Mouse (Mus musculus) forebrain, embryonic 16.5 days (tissue): ENCODE measurements at regions not wholly inside any gene's neighbourhood (a gene's known extent, or its start where the extent isn't known, plus 50 kb on each side); places are given as distances from the start of the nearest gene placed in this dataset.
A peak's percentile ranks its signal among the peaks of the same experiment; 100 is the strongest.

Experiments used
- ATAC-seq: fragments of 200-750 bp; cut with Nextera tagmentation; 2 replicates; pipeline ENCODE4 v1.8.0; 2017; ENCODE audit warnings: mild to moderate bottlenecking, moderate library complexity
- H3K27ac ChIP-seq: fragments of 300-500 bp; sonication (generic); 2 replicates; pipeline ENCODE4 v1.5.1; 2014; ENCODE audit warnings: low read length, control low read depth
- H3K27me3 ChIP-seq: fragments of 300-500 bp; sonication (generic); replicated peaks from 2 replicates; pipeline ENCODE4 v1.6.1; 2014; ENCODE audit warnings: low read length; ENCODE audit not compliant: control insufficient read depth, insufficient read depth
- H3K36me3 ChIP-seq: fragments of 300-500 bp; sonication (generic); 2 replicates; pipeline ENCODE4 v1.6.1; 2014; ENCODE audit not compliant: control insufficient read depth, insufficient read depth
- H3K4me1 ChIP-seq: fragments of 300-500 bp; sonication (generic); replicated peaks from 2 replicates; pipeline ENCODE4 v1.6.1; 2014; ENCODE audit warnings: low read length; ENCODE audit not compliant: control insufficient read depth, insufficient read depth
- H3K4me2 ChIP-seq: fragments of 300-500 bp; sonication (generic); 2 replicates; pipeline ENCODE4 v1.6.1; 2014; ENCODE audit warnings: mild to moderate bottlenecking, low read length, control low read depth
- H3K4me3 ChIP-seq: fragments of 300-500 bp; sonication (generic); replicated peaks from 2 replicates; pipeline ENCODE4 v1.5.1; 2014; ENCODE audit warnings: mild to moderate bottlenecking, low read length, control low read depth
- H3K9ac ChIP-seq: fragments of 300-500 bp; sonication (generic); replicated peaks from 2 replicates; pipeline ENCODE4 v1.6.1; 2014; ENCODE audit warnings: low read depth, low read length, control low read depth
- H3K9me3 ChIP-seq: fragments of 300-500 bp; sonication (generic); 2 replicates; pipeline ENCODE4 v1.6.1; 2016; ENCODE audit warnings: low read length; ENCODE audit not compliant: control insufficient read depth
- WGBS: fragments of 180-500 bp; shearing (Covaris S2); extraction: QIAGEN DNeasy Blood & Tissue Kit; methylation state at CpG from one replicate; pipeline ENCODE4 v1.1.7; 2014; 5-methylcytosine and 5-hydroxymethylcytosine counted together

- H3K27ac ChIP-seq, result no peak overlapping the region
- H3K9me3 ChIP-seq, result no peaks in the 10 kb centered on the region
- H3K4me2 ChIP-seq, result peak overlapping the region; percentile 87
- ATAC-seq, result peak; percentile 92
- H3K4me1 ChIP-seq, result peaks cover 7% of the 10 kb centered on the region
- H3K4me3 ChIP-seq, result peak overlapping the region; percentile 48
- H3K27me3 ChIP-seq, result peaks cover 8% of the 10 kb centered on the region; the same call in 1 of the 2 replicates
- H3K9ac ChIP-seq, result peak overlapping the region; percentile 20
- under 1% methylated on average over 56 of the region's 56 CpGs for WGBS
- H3K36me3 ChIP-seq, result no peaks in the 10 kb centered on the region
These were observed 178.6 kb downstream of the Efcab1 start for GRCm38 (mm10) chr16:15084753-15085728.

DNA sequence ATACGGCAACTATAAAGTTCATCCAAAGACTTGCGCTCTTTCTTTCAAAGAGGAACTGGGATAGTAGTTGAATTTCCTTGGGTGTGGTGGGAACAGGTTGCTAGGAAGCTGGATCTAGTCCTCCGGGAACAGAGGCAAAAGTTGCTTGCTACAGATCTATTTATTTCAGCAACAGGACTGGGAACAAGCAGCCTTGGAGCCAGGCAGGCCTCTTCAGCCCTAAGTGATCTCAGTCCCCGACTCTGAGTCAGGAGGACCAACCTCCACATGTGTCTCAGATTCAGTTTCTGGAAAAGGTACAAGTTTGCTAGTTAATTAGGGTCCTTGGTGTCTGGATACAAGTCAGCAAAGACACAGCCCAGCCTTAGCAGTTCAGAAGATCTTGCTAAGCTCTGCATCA, 180.2 kb downstream of the Efcab1 start:
- H3K4me1 ChIP-seq, result peaks cover 7% of the 10 kb centered on the region

DNA sequence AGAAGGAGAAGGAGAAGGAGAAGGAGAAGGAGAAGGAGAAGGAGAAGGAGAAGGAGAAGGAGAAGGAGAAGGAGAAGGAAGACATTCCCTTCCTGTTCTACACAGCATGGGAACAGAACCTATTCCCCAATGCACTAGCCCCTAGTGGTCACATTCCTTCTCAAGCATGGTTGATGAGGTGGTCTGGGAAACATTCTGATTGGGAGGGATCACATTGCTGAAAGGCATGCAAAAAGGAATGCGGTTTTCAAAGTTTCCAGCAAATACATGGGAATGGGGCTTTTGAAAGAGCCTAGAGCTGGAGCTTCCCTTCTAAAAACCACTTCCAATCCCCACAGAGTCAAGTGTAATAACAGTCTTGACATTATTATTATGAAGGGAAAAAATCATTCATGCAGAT, 197.5 kb downstream of the Efcab1 start:
- WGBS, result 43% methylated on average over 1 of the region's 1 CpGs
- no peak for ATAC-seq
- H3K36me3 ChIP-seq, result no peaks in the 10 kb centered on the region
- no peak overlapping the region for H3K27ac ChIP-seq
- H3K9ac ChIP-seq, result no peak overlapping the region
- no peak overlapping the region for H3K4me2 ChIP-seq
- no peak overlapping the region for H3K4me3 ChIP-seq
- no peaks in the 10 kb centered on the region for H3K9me3 ChIP-seq
- no peaks in the 10 kb centered on the region for H3K27me3 ChIP-seq
- no peaks in the 10 kb centered on the region for H3K4me1 ChIP-seq

More for the DNA sequence above, 180.2 kb downstream of the Efcab1 start:
- H3K36me3 ChIP-seq, result no peaks in the 10 kb centered on the region
- no peak for ATAC-seq
- no peak overlapping the region for H3K4me2 ChIP-seq
- no peak overlapping the region for H3K4me3 ChIP-seq
- H3K9ac ChIP-seq, result no peak overlapping the region
- H3K27ac ChIP-seq, result no peak overlapping the region
- peaks cover 8% of the 10 kb centered on the region; the same call in 1 of the 2 replicates for H3K27me3 ChIP-seq
- H3K9me3 ChIP-seq, result no peaks in the 10 kb centered on the region
- WGBS, result 92% methylated on average over 4 of the region's 4 CpGs

DNA sequence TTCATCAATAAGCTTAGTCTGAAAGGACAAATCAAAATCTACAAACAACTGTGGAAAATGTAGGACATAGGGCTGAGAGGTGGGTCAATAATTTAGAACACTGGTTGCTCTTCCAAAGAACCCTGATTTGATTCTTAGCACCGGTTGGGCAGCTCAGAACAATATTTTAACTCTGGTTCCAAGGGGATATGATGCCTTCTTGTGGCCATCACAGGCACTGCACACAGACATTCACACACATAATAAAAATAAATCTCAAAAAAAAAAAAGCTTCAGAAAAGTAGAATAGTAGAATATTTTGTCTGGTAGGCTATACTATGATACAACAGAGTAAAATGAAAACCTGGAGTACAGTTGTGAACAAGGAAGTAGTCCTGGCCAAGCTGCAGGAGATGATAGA, 200.8 kb downstream of the Efcab1 start:
- 81% methylated on average over 1 of the region's 1 CpGs for WGBS
- no peak overlapping the region for H3K4me3 ChIP-seq
- no peak overlapping the region for H3K4me2 ChIP-seq
- no peak overlapping the region for H3K9ac ChIP-seq
- no peaks in the 10 kb centered on the region for H3K27me3 ChIP-seq
- no peaks in the 10 kb centered on the region for H3K9me3 ChIP-seq
- no peaks in the 10 kb centered on the region for H3K36me3 ChIP-seq
- no peaks in the 10 kb centered on the region for H3K4me1 ChIP-seq
- ATAC-seq, result no peak
- H3K27ac ChIP-seq, result no peak overlapping the region

- H3K36me3 ChIP-seq, result no peaks in the 10 kb centered on the region
- 60% methylated on average over 2 of the region's 2 CpGs for WGBS
- no peak overlapping the region for H3K4me3 ChIP-seq
- H3K4me2 ChIP-seq, result no peak overlapping the region
- no peaks in the 10 kb centered on the region for H3K27me3 ChIP-seq
- H3K4me1 ChIP-seq, result no peaks in the 10 kb centered on the region
- no peak for ATAC-seq
- no peak overlapping the region for H3K9ac ChIP-seq
- no peak overlapping the region for H3K27ac ChIP-seq
- H3K9me3 ChIP-seq, result no peaks in the 10 kb centered on the region
These were observed 204.1 kb upstream of the Gm21897 start for GRCm38 (mm10) chr16:15113131-15113530.

- no peaks in the 10 kb centered on the region for H3K4me1 ChIP-seq
- no peaks in the 10 kb centered on the region for H3K27me3 ChIP-seq
- no peak for ATAC-seq
- H3K27ac ChIP-seq, result no peak overlapping the region
- no peak overlapping the region for H3K4me3 ChIP-seq
- no peak overlapping the region for H3K9ac ChIP-seq
- no peaks in the 10 kb centered on the region for H3K36me3 ChIP-seq
- no peak overlapping the region for H3K4me2 ChIP-seq
- WGBS, result 36% methylated on average over 5 of the region's 5 CpGs
- H3K9me3 ChIP-seq, result no peaks in the 10 kb centered on the region
These were observed 203.2 kb upstream of the Gm21897 start for GRCm38 (mm10) chr16:15113989-15114556.

GRCm38 (mm10) chr16:15114574-15115230, 202.6 kb upstream of the Gm21897 start:
- Histone ChIP-seq H3K9me3 (no peaks in the 10 kb centered on the region), H3K4me3 (no peak overlapping the region), H3K36me3 (no peaks in the 10 kb centered on the region), H3K27me3 (no peaks in the 10 kb centered on the region), H3K27ac (no peak overlapping the region), H3K9ac (no peak overlapping the region), H3K4me2 (no peak overlapping the region), H3K4me1 (no peaks in the 10 kb centered on the region)
- 83% methylated on average over 4 of the region's 4 CpGs for WGBS
- no peak for ATAC-seq

DNA sequence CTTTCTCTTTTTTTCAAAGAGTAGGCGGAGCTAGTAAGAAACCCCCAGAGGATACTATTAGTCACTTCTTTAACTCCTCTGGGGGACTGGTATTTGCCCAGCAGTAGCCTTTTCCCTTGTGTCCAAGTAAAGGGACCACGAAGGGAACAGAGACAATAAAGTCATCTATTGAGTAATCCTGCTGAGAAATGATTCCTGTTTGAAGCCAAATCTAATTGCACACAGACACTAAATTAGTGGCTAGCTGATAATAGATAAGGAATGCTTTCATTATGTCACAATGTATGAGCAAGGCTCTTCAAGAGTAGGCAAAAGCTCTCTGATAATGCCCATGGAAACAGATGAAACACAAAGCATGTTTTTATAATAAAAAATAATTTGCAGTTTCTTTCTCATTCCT, 201.9 kb upstream of the Gm21897 start:
- WGBS, result 30% methylated on average over 2 of the region's 2 CpGs
- ATAC-seq, result no peak

GRCm38 (mm10) chr16:15119799-15120198, 197.5 kb upstream of the Gm21897 start:
- no peaks in the 10 kb centered on the region for H3K9me3 ChIP-seq

More for the DNA sequence above, 201.9 kb upstream of the Gm21897 start:
- H3K4me2 ChIP-seq, result no peak overlapping the region
- no peaks in the 10 kb centered on the region for H3K36me3 ChIP-seq
- no peak overlapping the region for H3K27ac ChIP-seq
- no peaks in the 10 kb centered on the region for H3K4me1 ChIP-seq
- no peak overlapping the region for H3K4me3 ChIP-seq
- H3K9ac ChIP-seq, result no peak overlapping the region
- H3K9me3 ChIP-seq, result no peaks in the 10 kb centered on the region
- no peaks in the 10 kb centered on the region for H3K27me3 ChIP-seq

More at GRCm38 (mm10) chr16:15119799-15120198, 197.5 kb upstream of the Gm21897 start:
- WGBS, result 89% methylated on average over 1 of the region's 1 CpGs
- Histone ChIP-seq H3K27ac (no peak overlapping the region), H3K4me2 (no peak overlapping the region), H3K4me3 (no peak overlapping the region), H3K4me1 (no peaks in the 10 kb centered on the region), H3K36me3 (no peaks in the 10 kb centered on the region), H3K9ac (no peak overlapping the region), H3K27me3 (no peaks in the 10 kb centered on the region)
- ATAC-seq, result no peak
